Mouse (Mus musculus) G1E-ER4 (cell line): Measurements from ENCODE around the gene Phb2. TPM values are rescaled to one million over a fixed set of nuclear protein-coding genes. Genes with fewer than 3 reads are reported as not detected.

Source experiments
- GATA1 ChIP-seq: IDR thresholded peaks from one replicate; pipeline ENCODE4 v1.8.0; 2012; ENCODE audit warnings: low read length, inconsistent platforms
- polyA plus RNA-seq: library from polyadenylated mRNA; stranded (reverse); fragments of >175 nt; gene quantifications from 2 replicates; pipeline ENCODE4 v1.2.3, GENCODE M21; 2012

Gene Phb2
- polyA plus RNA-seq, 1 experiment, result 491 TPM

DNA sequence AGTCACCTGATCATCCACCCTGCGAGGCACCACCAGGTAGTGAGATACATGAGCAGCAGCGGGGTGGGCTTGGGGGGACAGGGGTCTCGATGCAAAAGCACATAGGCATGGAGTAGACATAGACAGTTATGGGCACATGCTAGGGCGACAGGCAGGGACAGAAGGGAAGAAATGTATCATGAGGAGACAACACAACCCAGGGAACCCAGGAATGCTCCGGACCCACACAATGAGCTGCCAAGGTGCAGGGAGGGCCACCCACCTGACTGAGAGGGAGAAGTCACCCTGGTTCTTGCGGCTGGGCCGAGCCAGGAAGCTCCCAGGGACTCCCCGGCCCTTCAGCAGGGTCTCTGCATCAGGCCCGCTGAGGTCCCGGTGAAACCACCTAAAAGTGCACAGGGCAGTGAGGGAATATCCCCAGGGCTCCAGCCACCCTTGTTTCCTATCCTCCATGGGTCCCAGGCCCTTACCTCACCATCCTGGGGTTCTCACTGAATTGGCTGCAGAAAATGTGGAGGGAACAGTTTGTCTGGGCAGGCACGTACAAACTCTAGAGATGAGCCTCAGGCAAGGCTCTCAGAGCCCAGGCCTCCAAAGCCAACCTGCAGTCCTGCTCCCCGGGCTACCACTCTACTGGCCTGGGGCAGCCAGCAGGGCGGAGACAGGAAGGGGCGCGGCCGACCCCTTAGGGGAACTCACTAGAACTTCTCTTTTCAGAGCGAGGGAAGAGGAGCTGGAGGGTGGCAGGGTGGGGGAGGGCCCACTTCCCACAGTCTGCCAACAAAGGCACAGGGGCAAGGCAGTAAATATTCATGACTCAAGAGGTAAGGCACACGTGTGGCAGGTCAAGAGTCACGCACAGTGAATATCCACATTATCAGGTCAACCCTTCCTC lies 20.6 kb downstream of the Phb2 start:
- TF ChIP-seq GATA1, result no peak

- no peak for TF ChIP-seq GATA1
Measured at GRCm38 (mm10) chr6:124734417-124734816, 22.3 kb downstream of the Phb2 start.

- TF ChIP-seq GATA1, result no peak
Measured at GRCm38 (mm10) chr6:124737040-124737439, 24.9 kb downstream of the Phb2 start.

DNA sequence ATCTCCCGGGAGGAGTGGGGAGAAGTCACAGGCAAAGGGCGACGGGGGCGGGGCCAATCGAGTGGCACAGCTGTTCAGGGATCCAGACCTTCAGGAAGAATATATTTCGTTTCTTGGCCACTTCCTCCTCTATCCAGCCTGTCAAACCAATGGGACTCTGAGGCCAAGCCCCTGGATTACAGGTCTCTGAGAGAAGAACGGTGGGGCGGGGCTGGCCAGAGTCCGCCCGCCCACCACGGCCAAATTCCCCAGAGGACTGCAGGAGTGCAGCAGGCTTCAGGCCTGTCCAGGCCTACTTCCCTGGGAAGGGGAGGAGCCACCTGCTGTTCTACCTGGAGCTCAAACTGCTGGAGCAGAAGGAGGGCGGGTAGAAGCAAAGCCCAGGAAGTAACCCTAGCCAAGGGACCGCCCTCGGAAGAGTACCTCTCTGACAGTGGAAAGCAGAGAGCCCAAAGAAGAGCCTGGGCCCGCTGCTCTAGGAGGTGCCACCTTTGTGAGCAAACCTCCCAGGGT lies 26.4 kb downstream of the Phb2 start, which contains the start of gene Ptpn6:
Gene Ptpn6 (minus strand): TSS at position 204 of the 513 bp plus-strand sequence.
- no peak for TF ChIP-seq GATA1

GRCm38 (mm10) chr6:124739231-124739796 lies 27.2 kb downstream of the Phb2 start:
- no peak for TF ChIP-seq GATA1

- no peak for TF ChIP-seq GATA1
Measured at GRCm38 (mm10) chr6:124740211-124740887, 28.2 kb downstream of the Phb2 start.

DNA sequence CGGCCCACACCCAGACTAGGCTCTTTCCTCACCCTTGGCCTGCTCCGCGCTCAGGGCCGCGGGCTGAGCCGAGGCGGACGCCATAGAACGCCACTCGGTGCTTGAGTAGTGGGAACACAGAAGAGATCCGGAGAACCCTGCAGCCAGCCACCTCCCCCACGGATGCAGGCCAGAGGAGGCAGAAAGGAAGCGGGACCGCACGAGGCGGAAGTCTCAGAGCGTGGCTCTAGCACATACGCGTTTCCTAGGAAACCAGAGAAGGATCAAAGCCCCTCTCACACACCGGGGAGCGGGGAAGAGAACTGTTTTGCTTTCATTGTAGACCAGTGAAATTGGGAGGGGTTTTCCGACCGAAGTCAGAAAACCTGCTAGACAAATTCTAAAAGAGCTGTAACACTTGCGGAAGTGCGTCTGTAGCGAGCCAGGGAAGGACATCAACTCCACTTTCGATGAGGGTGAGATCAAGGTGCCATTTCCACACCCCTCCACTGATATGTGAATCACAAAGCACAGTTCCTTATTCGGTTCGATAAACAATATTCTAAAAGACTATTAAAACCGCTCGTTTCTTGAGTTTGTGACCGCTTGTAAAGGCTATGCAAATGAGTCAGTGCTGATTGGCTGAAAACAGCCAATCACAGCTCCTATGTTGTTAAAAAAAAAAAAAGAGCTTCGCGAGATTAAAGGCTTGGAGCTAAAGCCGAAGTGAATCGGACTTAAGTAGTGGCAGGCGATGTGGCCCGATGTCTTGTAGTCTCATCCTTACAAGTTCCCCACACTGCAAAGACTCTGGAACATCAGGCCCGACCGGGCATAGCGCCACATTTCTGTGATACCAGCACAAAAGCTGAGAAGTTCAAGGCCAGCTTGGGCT lies 29.0 kb downstream of the Phb2 start, which contains the start of gene Grcc10:
Gene Grcc10 (minus strand): TSS at position 487 of the 874 bp plus-strand sequence.
- no peak for TF ChIP-seq GATA1

GRCm38 (mm10) chr6:124741842-124742241 lies 29.7 kb downstream of the Phb2 start:
- TF ChIP-seq GATA1, result no peak

DNA sequence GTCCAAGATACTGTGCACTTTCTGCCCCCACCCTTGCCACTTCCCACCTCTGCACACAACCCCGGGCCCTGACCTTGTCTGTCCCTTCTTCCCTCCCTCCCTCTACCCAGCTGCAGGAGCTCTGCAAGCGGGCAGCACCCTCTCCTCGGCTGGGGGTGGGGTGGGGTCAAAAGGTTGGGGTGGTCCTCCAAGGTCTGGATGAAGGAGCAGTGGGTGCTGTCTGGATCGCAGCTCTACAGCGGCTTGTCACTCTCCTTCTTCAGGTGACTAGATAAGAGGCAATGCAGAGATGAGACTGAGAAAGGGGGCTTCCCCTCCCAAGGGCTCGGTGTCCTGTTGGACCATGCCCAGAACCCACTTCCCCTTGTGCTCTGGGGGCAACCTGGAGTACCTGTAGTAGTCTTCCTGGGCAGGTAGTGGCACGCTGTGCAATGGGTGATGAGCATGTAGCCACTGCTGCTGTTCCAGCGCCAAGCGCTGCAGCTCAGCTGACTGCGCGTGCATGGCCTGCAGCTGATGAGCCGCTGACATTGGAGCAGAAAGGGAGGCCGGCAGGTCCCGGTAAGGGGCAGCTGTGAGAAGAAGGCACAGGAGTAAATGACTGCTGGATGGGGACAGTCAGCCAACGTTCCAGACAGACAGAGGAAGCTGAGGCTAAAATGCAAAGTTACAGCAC lies 30.8 kb downstream of the Phb2 start:
- no peak for TF ChIP-seq GATA1

GRCm38 (mm10) chr6:124743647-124744046 lies 31.5 kb downstream of the Phb2 start:
- TF ChIP-seq GATA1, result no peak

DNA sequence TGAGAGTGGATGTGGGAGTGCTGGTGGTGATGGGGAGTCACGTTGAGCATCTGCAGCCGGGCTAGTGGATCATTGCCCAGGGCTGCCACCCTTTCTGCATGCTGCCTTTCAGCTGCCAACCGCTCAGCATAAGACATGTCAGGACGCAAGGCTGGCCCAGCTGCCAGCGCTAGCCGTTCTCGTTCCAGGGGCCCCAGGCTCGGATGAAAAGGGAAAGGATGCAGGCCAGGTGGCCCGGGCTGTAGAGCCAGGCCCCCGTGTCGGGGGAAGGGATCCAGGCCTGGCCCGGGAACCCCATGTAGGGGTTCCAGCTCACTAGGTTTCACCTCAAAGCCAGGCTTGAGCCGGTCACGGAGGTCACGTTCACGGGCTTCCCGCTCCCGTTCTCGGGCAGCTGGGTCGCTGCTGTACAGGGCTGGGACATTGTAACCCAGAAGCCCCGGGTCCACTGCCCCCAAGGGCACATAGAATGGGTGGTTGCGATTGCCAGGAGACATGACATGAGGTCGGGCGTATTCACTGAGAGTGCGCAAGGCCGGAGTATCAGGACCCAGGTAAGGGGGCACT lies 32.7 kb downstream of the Phb2 start:
- no peak for TF ChIP-seq GATA1

GRCm38 (mm10) chr6:124745490-124746295 lies 33.6 kb downstream of the Phb2 start:
- no peak for TF ChIP-seq GATA1

GRCm38 (mm10) chr6:124746296-124746605 lies 34.1 kb downstream of the Phb2 start:
- no peak for TF ChIP-seq GATA1
